30 mouse cellular contexts compared by ENCODE assay signal in the genomic region with DNA sequence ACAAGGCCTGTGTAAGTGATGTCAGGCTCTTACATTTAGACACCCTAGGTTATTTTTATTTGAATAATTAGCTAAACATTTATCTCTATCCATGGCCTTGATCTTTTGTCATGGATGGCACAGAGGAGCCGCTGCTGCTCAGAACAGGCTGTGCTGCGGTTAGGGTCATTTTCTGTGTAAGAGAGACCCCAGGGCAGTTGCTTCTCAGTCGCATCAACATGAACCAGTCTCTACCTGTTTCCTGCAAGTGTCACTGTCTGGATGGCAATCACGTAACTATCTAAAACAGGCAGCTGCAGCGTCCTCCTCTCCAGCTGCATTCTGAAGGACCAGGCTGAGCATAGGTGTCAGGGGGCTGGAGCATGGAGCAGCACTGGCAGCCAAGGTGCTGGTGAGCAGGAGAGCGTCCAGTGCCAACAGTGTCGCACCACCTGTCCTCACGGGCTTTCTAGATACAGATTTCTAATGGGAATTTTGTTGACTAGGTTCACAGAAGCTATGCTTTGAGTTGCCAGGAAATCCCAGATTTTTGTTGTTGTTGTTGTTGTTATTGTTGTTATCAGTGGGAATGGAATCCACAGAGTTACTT. TPM values are rescaled to one million over a fixed set of nuclear protein-coding genes. Genes with fewer than 3 reads are reported as not detected.
DNase-seq lines count a peak whose midpoint lies in the region; ATAC-seq and TF ChIP-seq lines count a peak whose summit lies in the region.
"Had no signal": no experiment of that assay in that cellular context is flagged by ENCODE, and none has a peak within 500 bp of the region (broad histone marks: within the 10 kb centered on the region; RNA-seq: fewer than 3 reads in every experiment).

No protein-coding gene starts in this region.

- no peaks in the 10 kb centered on the region for H3K27me3 ChIP-seq in megakaryocyte, embryonic 14.5 days (replicated peaks)
- no peaks in the 10 kb centered on the region for H3K27me3 ChIP-seq in cerebellum, adult 2 months (ENCODE audit: control insufficient read depth, insufficient read depth, low read length)
- H3K27me3 ChIP-seq: embryonic facial prominence, embryonic 12.5 days; forebrain, embryonic 15.5 days; heart, embryonic 12.5 days had no signal

- TF ChIP-seq CTCF in cerebellum, adult 2 months (IDR thresholded peaks at IDR 0.05; ENCODE audit: borderline replicate concordance, insufficient read depth, low read depth, low read length): no peak

- peak; percentile 37 for DNase-seq in cerebellum, adult 11 months
- peak; percentile 47 to 70 for DNase-seq in cerebellum, adult 2 months
- peak; percentile 60 to 67 for DNase-seq in cerebellum, postnatal 14 days
- DNase-seq in right cerebral cortex, postnatal 4 days: no peak
- DNase-seq in gastrocnemius, adult 18-20 months (ENCODE audit: low spot score): no peak
- DNase-seq: adrenal gland, adult 2 months; adrenal gland, postnatal 36 days; embryo, embryonic 11 days; gastrocnemius, postnatal 14 days; kidney, adult 9 months; kidney, postnatal 10 days; layer of hippocampus, adult 9-11 months; liver; lung, adult 2 months; lung, postnatal 10 days had no signal

- ATAC-seq in megakaryocyte, adult 5-6 weeks (ENCODE audit: poor library complexity, severe bottlenecking): no peak
- no peak for ATAC-seq in erythroid progenitor cell, adult 5-6 weeks (replicated peaks; ENCODE audit: low FRiP score, poor library complexity, severe bottlenecking)
- ATAC-seq: activated CD4-positive, CD25-positive, alpha-beta regulatory T cell, adult 4 months; forebrain, embryonic 15.5 days; intestine, postnatal 0 days; midbrain, embryonic 16.5 days had no signal

- peaks cover 26% of the 10 kb centered on the region for H3K36me3 ChIP-seq in megakaryocyte, embryonic 14.5 days (replicated peaks; ENCODE audit: low read length)
- H3K36me3 ChIP-seq: forebrain, embryonic 10.5 days; forebrain, embryonic 15.5 days had no signal

- TF ChIP-seq POLR2A in cerebellum, adult 2 months (IDR thresholded peaks at IDR 0.05; ENCODE audit: borderline replicate concordance, insufficient read depth, low read length): no peak

- peak overlapping the region; percentile 66 for H3K27ac ChIP-seq in cerebellum, adult 2 months (ENCODE audit: insufficient read depth, low read length)
- H3K27ac ChIP-seq: embryonic facial prominence, embryonic 12.5 days; forebrain, embryonic 10.5 days; forebrain, embryonic 15.5 days; hindbrain, embryonic 14.5 days; liver, embryonic 14.5 days had no signal

- peak overlapping the region; percentile 40 for H3K4me3 ChIP-seq in megakaryocyte, embryonic 14.5 days (replicated peaks)
- H3K4me3 ChIP-seq in cerebellum, adult 2 months (replicated peaks; ENCODE audit: insufficient read depth, low read depth, low read length): no peak overlapping the region
- H3K4me3 ChIP-seq: embryonic facial prominence, embryonic 12.5 days; forebrain, embryonic 10.5 days; forebrain, embryonic 15.5 days; heart, embryonic 12.5 days had no signal

- peaks cover 37% of the 10 kb centered on the region for H3K4me1 ChIP-seq in megakaryocyte, embryonic 14.5 days
- peaks cover 20% of the 10 kb centered on the region for H3K4me1 ChIP-seq in cerebellum, adult 2 months (ENCODE audit: control insufficient read depth, insufficient read depth, low read length)
- H3K4me1 ChIP-seq: forebrain, embryonic 15.5 days had no signal

- H3K9me3 ChIP-seq in megakaryocyte, embryonic 14.5 days: no peaks in the 10 kb centered on the region
- H3K9me3 ChIP-seq: embryonic facial prominence, embryonic 12.5 days; forebrain, embryonic 10.5 days; forebrain, embryonic 15.5 days; heart, embryonic 12.5 days had no signal

- WGBS in cerebellum, adult 2 months: 41% methylated on average over 8 of the region's 8 CpGs

RNA-seq across cellular contexts. Expression of gene Ppp1r21, which starts 8.0 kb away (rescaled TPM):
- polyA plus RNA-seq in megakaryocyte, embryonic 14.5 days (2012; ENCODE audit: insufficient read depth, low replicate concordance): 4.6 TPM in 1 of 2 replicates, not detected in the other
- total RNA-seq in megakaryocyte, adult 5-6 weeks (2015): 128 and 132 TPM in 2 replicates
- total RNA-seq in megakaryocyte, adult 5-6 weeks (2017): 126 and 147 TPM in 2 replicates
- 78.9 and 84.8 TPM in 2 replicates for polyA plus RNA-seq in cerebellum, adult 2 months (2012; rRNA removed)
- total RNA-seq in erythroid progenitor cell, adult 5-6 weeks (2015; ENCODE audit: low replicate concordance): 16.3 and 20.5 TPM in 2 replicates
- 7.6 and 8.1 TPM in 2 replicates for total RNA-seq in erythroid progenitor cell, adult 5-6 weeks (2017; ENCODE audit: low replicate concordance)
- 1 to 10 TPM; 6.2 TPM for total RNA-seq in gastrocnemius, adult 18-20 months (2021)

RNA-seq across cellular contexts. Expression of gene Ston1, which starts 59.5 kb away (rescaled TPM):
- polyA plus RNA-seq in megakaryocyte, embryonic 14.5 days (2012; ENCODE audit: insufficient read depth, low replicate concordance): 0.29 TPM in 1 of 2 replicates, not detected in the other
- not detected in 2 replicates for total RNA-seq in megakaryocyte, adult 5-6 weeks (2015)
- total RNA-seq in megakaryocyte, adult 5-6 weeks (2017): 0.89 TPM in 1 of 2 replicates, not detected in the other
- 2.9 and 4.2 TPM in 2 replicates for polyA plus RNA-seq in cerebellum, adult 2 months (2012; rRNA removed)
- total RNA-seq in erythroid progenitor cell, adult 5-6 weeks (2015; ENCODE audit: low replicate concordance): 1.4 TPM in 1 of 2 replicates, not detected in the other
- not detected in 2 replicates for total RNA-seq in erythroid progenitor cell, adult 5-6 weeks (2017; ENCODE audit: low replicate concordance)
- total RNA-seq in gastrocnemius, adult 18-20 months (2021): 1 to 10 TPM; 5.1 to 6.2 TPM
- total RNA-seq: granulocyte monocyte progenitor cell, adult 5-6 weeks; hematopoietic stem cell, adult 5-6 weeks; neutrophil, adult 5-6 weeks had no signal

Comparison
In these comparisons a context has a peak if more than half of its experiments do, and no peak if none do; other contexts are left out.
1. DNase-seq: peak in cerebellum, adult 11 months (single experiment), cerebellum, adult 2 months (2 of 2) and cerebellum, postnatal 14 days (2 of 2); none in right cerebral cortex, postnatal 4 days (single experiment) and gastrocnemius, adult 18-20 months (single experiment).
2. RNA of gene Ppp1r21, which starts 8.0 kb away (total RNA-seq): 126 to 147 TPM in megakaryocyte, adult 5-6 weeks; 7.6 to 20.5 TPM in erythroid progenitor cell, adult 5-6 weeks and 6.2 TPM in gastrocnemius, adult 18-20 months; every median in the first group is over 4 times any median in the second.